Mouse (Mus musculus): Measurements from ENCODE around the gene C6.

- TF ChIP-seq CTCF (IDR thresholded peaks at IDR 0.05; ENCODE audit: control insufficient read depth, insufficient read depth, low read length) (no peak), POLR2A (IDR thresholded peaks at IDR 0.05; ENCODE audit: borderline replicate concordance, control insufficient read depth, low read depth, low read length) (no peak)
Measured at GRCm38 (mm10) chr15:4827736-4828135, 100.8 kb downstream of the C6 start.

Measured in bone marrow, adult 2 months (tissue).